Mouse (Mus musculus) heart, embryonic 14.5 days (tissue): Measurements from ENCODE around the gene Syn2. TPM values are rescaled to one million over a fixed set of nuclear protein-coding genes. Genes with fewer than 3 reads are reported as not detected.

Source experiments
- ATAC-seq: fragments of 200-750 bp; cut with Nextera tagmentation; 2 replicates; pipeline ENCODE4 v1.8.0; 2017; ENCODE audit warnings: low read depth, moderate TSS enrichment; ENCODE audit not compliant: insufficient number of reproducible peaks, insufficient read depth, low FRiP score
- H3K27ac ChIP-seq, 2 experiments: fragments of 200-500 bp in 1 of 2; fragments of 300-500 bp in 1 of 2; sonication (generic) in 1 of 2; replicated peaks in 1 of 2; 2 replicates each; pipeline ENCODE4 v1.5.1; 2012 to 2014; ENCODE audit warnings: low read depth in 2 of 2, low read length in 2 of 2, control low read depth in 1 of 2, mild to moderate bottlenecking in 1 of 2, mixed read lengths in 1 of 2; ENCODE audit not compliant: control insufficient read depth in 1 of 2, insufficient read depth in 1 of 2
- H3K27me3 ChIP-seq: fragments of 300-500 bp; sonication (generic); 2 replicates; pipeline ENCODE4 v1.6.1; 2014; ENCODE audit warnings: mild to moderate bottlenecking, low read length, control low read depth; ENCODE audit not compliant: control insufficient read depth, insufficient read depth
- H3K36me3 ChIP-seq: fragments of 300-500 bp; sonication (generic); 2 replicates; pipeline ENCODE4 v1.6.1; 2014; ENCODE audit warnings: mild to moderate bottlenecking, control low read depth, low read length, mixed read lengths; ENCODE audit not compliant: control insufficient read depth, insufficient read depth
- H3K4me1 ChIP-seq, 2 experiments: fragments of 200-500 bp in 1 of 2; fragments of 300-500 bp in 1 of 2; sonication (generic) in 1 of 2; 2 replicates each; pipeline ENCODE4 v1.6.1; 2012 to 2014; ENCODE audit warnings: low read length in 2 of 2, control low read depth in 1 of 2, mixed read lengths in 1 of 2; ENCODE audit not compliant: control insufficient read depth in 2 of 2, insufficient read depth in 2 of 2
- H3K4me2 ChIP-seq: fragments of 300-500 bp; sonication (generic); 2 replicates; pipeline ENCODE4 v1.6.1; 2014; ENCODE audit warnings: mild to moderate bottlenecking, low read length
- H3K4me3 ChIP-seq, 2 experiments: fragments of 200-500 bp in 1 of 2; fragments of 300-500 bp in 1 of 2; sonication (generic) in 1 of 2; 2 replicates each; pipeline ENCODE4 v1.5.1; 2012 to 2014; ENCODE audit warnings: low read length in 2 of 2, mild to moderate bottlenecking in 2 of 2, control low read depth in 1 of 2, low read depth in 1 of 2, moderate library complexity in 1 of 2; ENCODE audit not compliant: control insufficient read depth in 1 of 2, insufficient read depth in 1 of 2
- H3K9ac ChIP-seq: fragments of 300-500 bp; sonication (generic); 2 replicates; pipeline ENCODE4 v1.6.1; 2014; ENCODE audit warnings: mild to moderate bottlenecking, low read length
- H3K9me3 ChIP-seq: fragments of 300-500 bp; sonication (generic); 2 replicates; pipeline ENCODE4 v1.6.1; 2016; ENCODE audit warnings: low read length, control low read depth; ENCODE audit not compliant: control insufficient read depth
- WGBS: fragments of 180-500 bp; shearing (Covaris S2); extraction: QIAGEN DNeasy Blood & Tissue Kit; methylation state at CpG from one replicate; pipeline ENCODE4 v1.1.7; 2014; 5-methylcytosine and 5-hydroxymethylcytosine counted together
- polyA plus RNA-seq: library from polyadenylated mRNA; unstranded; fragments of >200 nt; fragmentation: Nextera tagmentation; extraction: Ambion mirVana; gene quantifications from 2 replicates; pipeline ENCODE4 v1.2.1, GENCODE M21; 2014

The Syn2 gene
- polyA plus RNA-seq, 1 experiment from 2014 or later = 2.1 TPM

DNA sequence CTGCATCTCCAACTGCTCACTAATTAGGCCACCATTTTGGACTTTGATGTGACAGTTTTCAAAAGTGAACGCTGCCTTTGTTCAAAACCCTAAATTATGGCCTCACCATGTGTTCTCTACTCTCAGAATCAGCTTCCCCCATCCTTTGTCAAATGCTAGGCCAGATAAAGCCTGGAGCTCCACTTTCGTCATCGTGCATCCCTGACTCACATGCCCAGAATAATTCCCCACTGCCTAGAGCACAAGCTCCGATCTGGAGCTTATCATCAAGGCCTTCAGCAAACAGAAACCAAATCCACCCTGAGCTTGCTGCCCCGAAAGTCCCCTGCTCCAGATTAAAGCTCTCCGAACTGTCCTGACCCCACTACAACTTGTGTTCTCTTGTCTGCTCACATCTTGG lies 157.9 kb downstream of the Syn2 start:
- no peaks in the 10 kb centered on the region for H3K36me3 ChIP-seq
- peaks cover 7% of the 10 kb centered on the region; the same call in 1 of the 2 replicates for H3K27me3 ChIP-seq
- no peak overlapping the region for H3K4me3 ChIP-seq
- ATAC-seq = no peak
- H3K9ac ChIP-seq = no peak overlapping the region
- H3K9me3 ChIP-seq = no peaks in the 10 kb centered on the region
- H3K4me1 ChIP-seq = peaks cover 6 to 15% of the 10 kb centered on the region in 2 experiments
- 26% methylated on average over 6 of the region's 6 CpGs for WGBS
- no peak overlapping the region for H3K27ac ChIP-seq
- H3K4me2 ChIP-seq = no peak overlapping the region

DNA sequence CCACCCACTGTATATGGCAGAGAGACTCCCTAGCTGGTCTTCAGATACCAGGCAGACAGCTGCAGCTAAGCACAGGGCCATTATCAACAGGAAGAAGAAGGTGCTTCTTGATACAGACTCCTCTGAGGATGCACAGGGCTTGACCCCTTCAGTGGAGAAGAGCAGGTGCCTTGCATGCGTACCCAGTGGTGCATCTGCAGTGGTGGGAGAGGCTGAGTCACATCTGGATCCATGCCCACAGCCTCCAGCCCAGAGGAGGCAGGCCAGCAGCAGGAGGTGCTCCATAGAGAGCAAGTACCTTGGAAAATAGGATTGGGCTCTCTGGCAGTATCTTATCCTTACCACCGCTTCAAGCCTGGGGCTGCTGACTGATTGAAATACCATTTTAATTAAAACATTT lies 159.2 kb downstream of the Syn2 start:
- H3K9ac ChIP-seq = no peak overlapping the region
- H3K27ac ChIP-seq = no peak overlapping the region
- H3K4me1 ChIP-seq = peaks cover 6 to 13% of the 10 kb centered on the region in 2 experiments; a peak in 3 of 4 replicates
- WGBS = 61% methylated on average over 2 of the region's 2 CpGs
- no peak overlapping the region for H3K4me2 ChIP-seq
- no peak overlapping the region for H3K4me3 ChIP-seq
- ATAC-seq = no peak
- no peaks in the 10 kb centered on the region for H3K36me3 ChIP-seq
- H3K9me3 ChIP-seq = no peaks in the 10 kb centered on the region
- H3K27me3 ChIP-seq = 0 out of 2 replicates have a peak, but pooled peaks cover 7% of the 10 kb centered on the region

DNA sequence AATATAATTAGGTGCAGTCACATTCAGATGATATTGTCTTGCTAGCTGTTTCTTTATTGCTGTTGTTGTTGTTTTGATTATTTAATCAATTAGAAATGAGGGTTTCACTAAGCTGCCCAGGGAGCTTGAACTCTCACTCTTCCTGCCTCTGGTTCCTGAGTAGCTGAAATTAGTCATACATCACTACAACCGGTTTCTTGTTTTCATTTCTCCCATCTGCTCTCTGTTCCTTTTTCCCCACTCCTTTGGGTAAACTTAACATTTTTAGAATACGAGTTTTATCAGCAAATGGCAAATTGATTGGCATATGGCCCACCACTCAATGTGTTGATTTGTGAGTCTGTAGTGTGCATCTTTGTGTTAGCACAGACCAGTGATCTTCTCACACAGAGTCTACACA lies 172.4 kb downstream of the Syn2 start:
- ATAC-seq = no peak
- Histone ChIP-seq H3K27ac (no peak overlapping the region), H3K9ac (no peak overlapping the region), H3K27me3 (no peaks in the 10 kb centered on the region), H3K4me1 (no peaks in the 10 kb centered on the region), H3K36me3 (no peaks in the 10 kb centered on the region), H3K4me2 (no peak overlapping the region), H3K4me3 (no peak overlapping the region), H3K9me3 (no peaks in the 10 kb centered on the region)
- WGBS = 53% methylated on average over 2 of the region's 2 CpGs

DNA sequence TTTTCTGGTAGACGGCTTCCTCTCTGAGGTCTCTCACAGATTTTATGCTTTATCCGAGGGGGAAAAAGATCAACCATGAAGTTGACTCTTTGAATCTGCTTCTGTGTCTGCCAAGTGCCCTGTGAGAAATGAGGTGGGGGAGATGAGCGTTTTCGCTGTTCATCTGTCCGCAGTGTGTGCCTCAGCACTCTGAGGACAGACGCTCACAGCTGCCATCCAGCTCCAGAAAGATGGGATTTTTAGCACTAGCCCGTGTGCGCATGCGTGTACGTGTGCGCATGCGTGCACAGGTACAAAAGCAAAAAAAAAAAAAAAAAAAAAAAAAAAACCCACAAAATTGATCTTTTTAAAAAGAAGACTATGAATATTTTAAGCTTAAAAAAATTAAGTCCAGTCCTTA lies 178.1 kb downstream of the Syn2 start:
- H3K4me1 ChIP-seq = no peaks in the 10 kb centered on the region
- H3K27me3 ChIP-seq = no peaks in the 10 kb centered on the region; the same call in 1 of the 2 replicates
- H3K27ac ChIP-seq = no peak overlapping the region
- H3K9ac ChIP-seq = no peak overlapping the region
- no peaks in the 10 kb centered on the region for H3K36me3 ChIP-seq
- ATAC-seq = no peak
- H3K4me2 ChIP-seq = no peak overlapping the region
- 76% methylated on average over 12 of the region's 12 CpGs for WGBS
- no peak overlapping the region for H3K4me3 ChIP-seq
- no peaks in the 10 kb centered on the region for H3K9me3 ChIP-seq

DNA sequence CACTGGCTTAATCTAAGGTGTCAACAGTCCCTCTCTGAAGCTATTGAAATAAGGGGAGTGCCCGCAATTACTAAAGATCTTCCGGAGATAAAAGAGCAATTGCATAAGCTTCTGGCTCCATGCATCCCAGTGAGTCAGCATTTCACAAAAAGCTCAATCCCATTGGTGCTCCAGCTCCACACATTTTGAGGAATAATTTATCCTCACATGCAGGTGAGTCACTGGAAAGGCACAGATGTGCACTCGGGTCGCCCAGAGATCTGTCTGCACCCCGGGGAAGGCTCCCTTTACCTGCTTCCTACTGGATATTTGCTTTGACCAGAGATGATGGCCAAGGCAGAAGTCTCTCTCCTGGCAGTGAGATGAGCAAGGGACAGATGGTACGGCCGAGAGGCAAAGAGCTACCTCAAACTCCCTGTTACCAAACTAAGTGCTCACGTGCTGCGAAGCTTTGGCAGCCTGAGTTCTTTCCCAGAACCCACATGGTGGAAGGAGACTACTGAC lies 178.6 kb downstream of the Syn2 start:
- Histone ChIP-seq H3K9me3 (no peaks in the 10 kb centered on the region), H3K27ac (no peak overlapping the region), H3K4me1 (no peaks in the 10 kb centered on the region), H3K4me2 (no peak overlapping the region), H3K36me3 (no peaks in the 10 kb centered on the region), H3K27me3 (no peaks in the 10 kb centered on the region; the same call in 1 of the 2 replicates), H3K4me3 (no peak overlapping the region), H3K9ac (no peak overlapping the region)
- ATAC-seq = no peak
- WGBS = 62% methylated on average over 9 of the region's 9 CpGs

DNA sequence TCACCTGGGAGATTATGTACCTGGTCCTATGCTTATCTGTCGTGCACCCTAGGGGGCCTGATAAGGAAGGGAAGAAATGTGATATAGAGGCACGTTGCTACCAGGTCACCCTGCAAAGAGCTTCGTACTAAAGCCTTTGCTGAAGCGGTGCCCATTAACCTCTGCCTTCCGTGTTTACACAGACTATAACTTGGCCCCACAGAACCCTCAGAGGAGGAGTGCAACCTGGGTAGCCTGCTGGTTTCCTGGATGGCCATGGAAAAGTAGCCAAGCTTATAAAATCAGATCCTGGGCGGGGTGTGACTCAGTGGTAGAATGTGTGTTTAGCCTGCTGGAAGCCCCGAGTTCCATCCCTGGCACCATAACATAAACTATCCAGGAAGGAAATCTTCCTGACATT lies 179.2 kb downstream of the Syn2 start:
- Histone ChIP-seq H3K4me1 (no peaks in the 10 kb centered on the region), H3K9me3 (no peaks in the 10 kb centered on the region), H3K27me3 (no peaks in the 10 kb centered on the region; the same call in 1 of the 2 replicates), H3K36me3 (no peaks in the 10 kb centered on the region), H3K4me2 (no peak overlapping the region), H3K4me3 (no peak overlapping the region), H3K9ac (no peak overlapping the region), H3K27ac (no peak overlapping the region)
- ATAC-seq = no peak
- 59% methylated on average over 7 of the region's 7 CpGs for WGBS

DNA sequence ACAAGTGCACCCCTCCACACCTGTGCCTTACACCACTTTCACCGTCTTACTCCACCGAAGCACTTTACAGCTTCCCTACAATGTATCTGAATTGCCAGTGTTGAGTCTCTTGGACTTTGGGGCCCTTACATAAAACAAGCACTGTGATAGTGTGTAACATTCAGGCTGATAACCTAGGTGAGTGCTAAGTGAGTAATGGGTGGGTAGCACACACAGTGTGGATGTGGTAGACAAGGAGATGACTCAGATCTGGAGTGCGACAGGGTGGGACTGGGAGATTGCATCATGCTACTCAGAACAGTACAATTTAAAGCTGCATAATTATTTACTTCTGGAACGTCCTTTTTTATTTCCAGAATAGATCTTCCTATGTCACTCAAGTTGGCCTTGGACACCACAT lies 181.1 kb downstream of the Syn2 start:
- no peaks in the 10 kb centered on the region; the same call in 1 of the 2 replicates for H3K27me3 ChIP-seq
- 68% methylated on average over 4 of the region's 4 CpGs for WGBS
- no peak overlapping the region for H3K27ac ChIP-seq
- no peak for ATAC-seq
- H3K4me2 ChIP-seq = no peak overlapping the region
- H3K4me1 ChIP-seq = no peaks in the 10 kb centered on the region
- H3K4me3 ChIP-seq = no peak overlapping the region
- H3K9me3 ChIP-seq = no peaks in the 10 kb centered on the region
- no peak overlapping the region for H3K9ac ChIP-seq
- H3K36me3 ChIP-seq = no peaks in the 10 kb centered on the region

DNA sequence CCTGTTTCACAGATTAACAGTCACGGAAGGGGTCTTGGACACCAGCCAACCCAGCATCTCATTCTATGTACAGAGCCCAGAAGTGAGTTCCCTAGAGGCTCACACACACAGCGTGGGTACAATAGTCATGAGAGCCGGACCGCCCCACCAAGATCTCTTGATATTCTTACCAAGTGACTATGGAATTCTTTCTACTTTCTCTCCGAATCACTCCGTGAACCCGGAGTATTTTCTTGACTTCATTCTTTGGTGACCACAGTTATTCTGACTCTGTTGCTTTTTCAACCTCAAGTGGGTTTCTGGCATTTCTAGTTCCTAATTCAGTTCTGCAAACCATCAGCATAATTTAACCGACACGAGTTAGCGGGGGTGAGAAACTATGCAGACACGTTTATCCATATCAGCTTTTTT lies 182.1 kb downstream of the Syn2 start:
- H3K27me3 ChIP-seq = no peaks in the 10 kb centered on the region; the same call in 1 of the 2 replicates
- no peaks in the 10 kb centered on the region for H3K4me1 ChIP-seq
- H3K4me3 ChIP-seq = no peak overlapping the region
- ATAC-seq = no peak
- no peak overlapping the region for H3K27ac ChIP-seq
- no peaks in the 10 kb centered on the region for H3K9me3 ChIP-seq
- H3K4me2 ChIP-seq = no peak overlapping the region
- 64% methylated on average over 11 of the region's 11 CpGs for WGBS
- no peaks in the 10 kb centered on the region for H3K36me3 ChIP-seq
- H3K9ac ChIP-seq = no peak overlapping the region
